Mouse (Mus musculus): ENCODE measurements at regions not wholly inside any gene's neighbourhood (a gene's known extent, or its start where the extent isn't known, plus 50 kb on each side); places are given as distances from the start of the nearest gene placed in this dataset.

GRCm38 (mm10) chr15:61009509-61009908, 86.7 kb upstream of the A1bg start:
- H3K4me3 ChIP-seq (replicated peaks; ENCODE audit: low read length), result no peak overlapping the region
- no peaks in the 10 kb centered on the region for H3K9me3 ChIP-seq (ENCODE audit: low read length)
- TF ChIP-seq CTCF (conservative IDR thresholded peaks at IDR 0.05; ENCODE audit: low read length) (no peak), POU5F1 (IDR thresholded peaks at IDR 0.05; ENCODE audit: borderline replicate concordance, low read length) (no peak), NANOG (IDR thresholded peaks at IDR 0.05; ENCODE audit: borderline replicate concordance, low read length) (no peak)
- H3K27me3 ChIP-seq (ENCODE audit: insufficient read depth, low read length), result no peaks in the 10 kb centered on the region
- H3K4me1 ChIP-seq (replicated peaks; ENCODE audit: low read depth, low read length), result no peaks in the 10 kb centered on the region
- H3K36me3 ChIP-seq (ENCODE audit: insufficient read depth, low read length), result no peaks in the 10 kb centered on the region

GRCm38 (mm10) chr15:61007461-61008059, 84.7 kb upstream of the A1bg start:
- TF ChIP-seq NANOG (IDR thresholded peaks at IDR 0.05; ENCODE audit: borderline replicate concordance, low read length) (no peak), POU5F1 (IDR thresholded peaks at IDR 0.05; ENCODE audit: borderline replicate concordance, low read length) (no peak), CTCF (conservative IDR thresholded peaks at IDR 0.05; ENCODE audit: low read length) (no peak)
- no peak overlapping the region for H3K4me3 ChIP-seq (replicated peaks; ENCODE audit: low read length)
- H3K9me3 ChIP-seq (ENCODE audit: low read length), result no peaks in the 10 kb centered on the region
- no peaks in the 10 kb centered on the region for H3K4me1 ChIP-seq (replicated peaks; ENCODE audit: low read depth, low read length)
- no peaks in the 10 kb centered on the region for H3K36me3 ChIP-seq (ENCODE audit: insufficient read depth, low read length)
- no peaks in the 10 kb centered on the region for H3K27me3 ChIP-seq (ENCODE audit: insufficient read depth, low read length)

GRCm38 (mm10) chr15:61006608-61007007, 83.8 kb upstream of the A1bg start:
- H3K9me3 ChIP-seq (ENCODE audit: low read length), result no peaks in the 10 kb centered on the region

GRCm38 (mm10) chr15:60993971-60994690, 71.3 kb upstream of the A1bg start:
- no peak overlapping the region for H3K4me3 ChIP-seq (replicated peaks; ENCODE audit: low read length)
- no peaks in the 10 kb centered on the region for H3K9me3 ChIP-seq (ENCODE audit: low read length)
- H3K36me3 ChIP-seq (ENCODE audit: insufficient read depth, low read length), result no peaks in the 10 kb centered on the region
- no peaks in the 10 kb centered on the region for H3K27me3 ChIP-seq (ENCODE audit: insufficient read depth, low read length)
- H3K4me1 ChIP-seq (replicated peaks; ENCODE audit: low read depth, low read length), result no peaks in the 10 kb centered on the region
- TF ChIP-seq POU5F1 (IDR thresholded peaks at IDR 0.05; ENCODE audit: borderline replicate concordance, low read length) (no peak), CTCF (conservative IDR thresholded peaks at IDR 0.05; ENCODE audit: low read length) (no peak), NANOG (IDR thresholded peaks at IDR 0.05; ENCODE audit: borderline replicate concordance, low read length) (no peak)

More at GRCm38 (mm10) chr15:61006608-61007007, 83.8 kb upstream of the A1bg start:
- TF ChIP-seq CTCF (conservative IDR thresholded peaks at IDR 0.05; ENCODE audit: low read length) (no peak), NANOG (IDR thresholded peaks at IDR 0.05; ENCODE audit: borderline replicate concordance, low read length) (no peak), POU5F1 (IDR thresholded peaks at IDR 0.05; ENCODE audit: borderline replicate concordance, low read length) (no peak)
- H3K36me3 ChIP-seq (ENCODE audit: insufficient read depth, low read length), result no peaks in the 10 kb centered on the region
- H3K4me1 ChIP-seq (replicated peaks; ENCODE audit: low read depth, low read length), result no peaks in the 10 kb centered on the region
- no peak overlapping the region for H3K4me3 ChIP-seq (replicated peaks; ENCODE audit: low read length)
- H3K27me3 ChIP-seq (ENCODE audit: insufficient read depth, low read length), result no peaks in the 10 kb centered on the region

GRCm38 (mm10) chr15:60993394-60993793, 70.6 kb upstream of the A1bg start:
- Histone ChIP-seq H3K9me3 (ENCODE audit: low read length) (no peaks in the 10 kb centered on the region), H3K4me3 (replicated peaks; ENCODE audit: low read length) (no peak overlapping the region), H3K4me1 (replicated peaks; ENCODE audit: low read depth, low read length) (no peaks in the 10 kb centered on the region), H3K36me3 (ENCODE audit: insufficient read depth, low read length) (no peaks in the 10 kb centered on the region), H3K27me3 (ENCODE audit: insufficient read depth, low read length) (no peaks in the 10 kb centered on the region)
- no peak for TF ChIP-seq NANOG (IDR thresholded peaks at IDR 0.05; ENCODE audit: borderline replicate concordance, low read length)
- TF ChIP-seq CTCF (conservative IDR thresholded peaks at IDR 0.05; ENCODE audit: low read length), result no peak
- TF ChIP-seq POU5F1 (IDR thresholded peaks at IDR 0.05; ENCODE audit: borderline replicate concordance, low read length), result no peak

GRCm38 (mm10) chr15:60982576-60982975, 59.8 kb upstream of the A1bg start:
- TF ChIP-seq CTCF (conservative IDR thresholded peaks at IDR 0.05; ENCODE audit: low read length) (no peak), POU5F1 (IDR thresholded peaks at IDR 0.05; ENCODE audit: borderline replicate concordance, low read length) (no peak), NANOG (IDR thresholded peaks at IDR 0.05; ENCODE audit: borderline replicate concordance, low read length) (no peak)
- Histone ChIP-seq H3K4me1 (replicated peaks; ENCODE audit: low read depth, low read length) (no peaks in the 10 kb centered on the region), H3K36me3 (ENCODE audit: insufficient read depth, low read length) (no peaks in the 10 kb centered on the region), H3K27me3 (ENCODE audit: insufficient read depth, low read length) (no peaks in the 10 kb centered on the region), H3K4me3 (replicated peaks; ENCODE audit: low read length) (no peak overlapping the region), H3K9me3 (ENCODE audit: low read length) (no peaks in the 10 kb centered on the region)
